Mouse (Mus musculus): ENCODE data around the gene Kif18b.

Gene Kif18b

DNA sequence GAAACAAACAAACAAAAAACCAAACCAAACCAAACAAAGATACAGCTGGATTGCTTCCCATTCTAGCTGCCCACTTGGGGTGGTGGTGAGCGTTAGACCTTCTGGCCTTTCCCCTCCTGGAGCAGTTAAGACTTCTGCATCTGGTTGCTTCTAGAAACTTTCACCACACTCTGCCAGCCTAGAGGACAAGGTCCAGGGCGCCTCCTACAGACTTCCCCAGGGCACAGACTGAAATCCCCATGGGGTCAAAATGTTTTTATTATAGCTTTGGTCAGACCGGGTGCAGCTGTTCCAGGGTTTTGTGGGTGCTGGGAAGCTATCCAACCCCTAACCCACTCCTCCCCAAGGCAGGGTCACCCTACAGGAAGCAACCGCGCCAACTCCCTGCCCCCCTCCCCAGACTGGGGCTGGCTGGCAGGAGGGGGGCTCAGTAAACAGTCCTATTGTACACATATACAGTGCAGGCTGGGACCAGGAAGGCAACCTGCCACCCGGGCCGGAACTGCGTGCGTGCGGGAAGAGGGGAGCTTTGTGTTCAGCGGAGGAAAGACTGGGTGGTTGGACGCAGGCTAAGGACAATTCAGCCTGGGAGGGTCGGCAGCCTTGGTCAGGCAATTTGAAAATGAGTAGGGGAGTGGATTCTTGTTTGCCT is 14.2 kb upstream of the Kif18b start:
- DNase-seq (ENCODE audit: extremely low read depth, low read depth, low spot score), result no peak

DNA sequence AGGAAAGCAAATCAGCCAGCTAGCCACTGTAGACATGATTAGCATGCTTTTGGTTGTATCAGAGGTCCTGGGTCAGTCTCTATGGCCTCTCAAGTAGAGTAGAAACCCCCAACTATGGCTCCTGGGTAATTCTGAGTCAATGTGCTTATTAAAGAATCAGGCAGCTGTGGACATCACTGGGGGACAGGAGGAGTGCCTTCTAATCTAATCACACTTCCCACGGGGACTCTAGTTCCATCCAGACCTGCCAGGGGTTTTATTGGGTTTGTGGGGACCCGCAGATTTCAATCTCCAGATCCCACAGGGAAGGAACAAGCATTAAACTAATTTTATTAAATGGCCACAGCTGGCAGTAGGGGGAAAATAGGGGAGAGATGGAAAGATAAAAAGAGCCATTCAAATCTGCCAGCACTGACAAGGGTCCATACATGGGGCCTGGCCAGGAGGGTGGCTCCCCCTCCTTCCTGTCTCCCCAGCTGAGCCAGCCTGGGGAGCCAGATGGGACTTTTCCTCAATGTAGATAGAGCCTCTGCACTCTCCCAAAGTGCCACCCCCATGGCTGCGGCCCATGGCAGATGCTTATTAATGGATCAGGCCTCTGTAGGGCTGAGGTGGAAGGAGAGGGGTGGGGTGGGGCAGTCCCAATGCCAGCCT is 12.7 kb upstream of the Kif18b start:
- DNase-seq (ENCODE audit: extremely low read depth, low read depth, low spot score), result no peak

DNA sequence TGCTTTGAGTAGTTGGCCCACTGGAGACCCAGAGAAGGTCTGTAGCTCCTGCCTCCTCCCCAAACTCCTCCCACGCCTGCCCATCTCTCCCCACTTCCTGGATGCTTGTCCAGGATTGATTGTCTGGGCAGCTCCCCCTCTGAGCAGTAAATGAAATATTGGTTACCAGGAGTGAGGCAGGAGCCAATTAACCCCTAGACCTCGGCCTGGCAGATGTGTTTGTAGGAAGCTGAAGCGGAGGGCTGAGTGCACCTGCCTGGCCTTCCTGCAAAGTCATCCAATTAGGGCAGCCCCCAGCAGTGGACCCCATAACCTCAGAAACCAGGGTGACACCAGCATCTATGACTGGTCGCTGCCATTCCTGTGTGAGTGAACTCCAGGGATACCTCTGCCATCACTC is 11.3 kb upstream of the Kif18b start:
- no peak for DNase-seq (ENCODE audit: extremely low read depth, low read depth, low spot score)

DNA sequence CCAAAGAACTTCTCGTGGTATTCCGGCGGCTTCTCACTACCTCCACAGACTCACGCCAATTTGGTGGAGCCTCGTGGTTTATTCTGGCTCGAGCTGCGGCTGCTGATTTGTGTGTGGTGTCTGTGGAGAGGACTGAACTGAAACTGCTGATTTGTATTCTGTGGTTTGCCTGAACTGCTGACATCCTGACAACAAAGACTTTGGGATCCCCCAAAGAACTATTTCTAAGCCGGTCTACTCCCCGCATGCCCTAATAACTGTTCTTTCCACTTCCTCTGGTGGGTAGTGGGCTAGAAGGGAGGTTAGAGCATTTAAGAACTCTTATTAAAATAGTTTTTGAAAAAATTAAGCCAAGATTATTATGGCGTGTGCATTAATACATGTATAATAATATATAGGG is 5.7 kb upstream of the Kif18b start:
- no peak for DNase-seq (ENCODE audit: extremely low read depth, low read depth, low spot score)

DNA sequence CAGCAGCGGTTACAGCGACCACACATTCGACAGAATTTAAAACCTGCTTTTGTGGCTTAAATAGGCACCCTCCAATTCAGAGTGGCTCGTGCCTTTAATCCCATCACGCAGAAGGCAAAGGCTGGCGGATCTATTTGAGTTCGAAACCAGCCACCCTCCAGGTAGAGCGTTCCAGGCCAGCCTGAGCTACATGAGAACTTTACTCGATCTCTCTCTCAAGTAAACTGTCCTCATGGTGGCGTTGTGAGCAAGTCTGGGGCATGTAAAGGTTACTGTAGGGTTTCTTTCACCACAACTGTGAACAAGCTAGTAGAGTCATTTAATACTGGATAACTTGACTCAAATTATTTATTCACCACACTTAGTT is 410 bp upstream of the Kif18b start:
- no peak for DNase-seq (ENCODE audit: extremely low read depth, low read depth, low spot score)

DNA sequence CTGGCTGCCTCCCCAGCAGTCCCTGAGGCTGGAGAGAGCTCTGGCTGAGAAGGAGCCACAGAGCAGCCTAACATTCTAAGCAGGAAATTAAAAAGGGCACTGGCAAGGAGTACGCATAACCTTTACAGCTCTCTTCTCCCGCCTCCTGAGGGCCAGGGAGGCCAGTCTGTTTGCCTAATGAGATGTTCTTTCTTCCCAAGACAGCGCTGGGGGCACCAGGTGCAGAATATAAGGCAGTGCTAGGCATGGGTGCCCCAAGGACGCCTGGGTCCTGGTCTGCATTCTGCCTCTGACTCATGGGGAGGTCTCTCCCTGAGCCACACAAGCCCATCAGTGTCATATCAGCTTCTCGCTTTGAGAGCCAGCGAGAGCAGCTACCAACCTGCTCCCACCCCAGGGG is 3.4 kb downstream of the Kif18b start:
- no peak for DNase-seq (ENCODE audit: extremely low read depth, low read depth, low spot score)

DNA sequence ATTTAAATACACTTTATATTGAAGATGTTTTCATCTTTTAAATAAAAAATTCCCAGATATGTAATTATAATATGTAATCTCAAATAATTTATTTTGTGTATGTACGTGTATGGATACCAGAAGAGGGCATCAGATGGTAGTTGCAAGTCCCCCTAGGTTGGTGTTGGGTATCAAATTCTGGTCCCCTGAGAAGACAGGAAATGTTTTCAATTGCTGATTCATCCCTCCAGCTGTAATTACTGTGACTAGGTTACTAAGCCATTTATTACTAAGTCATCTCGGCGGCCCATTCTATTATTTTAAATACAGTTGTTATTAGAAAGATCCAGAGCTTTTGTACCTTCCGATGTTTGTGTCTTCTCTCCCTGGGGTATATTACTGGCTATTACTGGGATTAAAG is 6.8 kb downstream of the Kif18b start:
- DNase-seq (ENCODE audit: extremely low read depth, low read depth, low spot score), result no peak

DNA sequence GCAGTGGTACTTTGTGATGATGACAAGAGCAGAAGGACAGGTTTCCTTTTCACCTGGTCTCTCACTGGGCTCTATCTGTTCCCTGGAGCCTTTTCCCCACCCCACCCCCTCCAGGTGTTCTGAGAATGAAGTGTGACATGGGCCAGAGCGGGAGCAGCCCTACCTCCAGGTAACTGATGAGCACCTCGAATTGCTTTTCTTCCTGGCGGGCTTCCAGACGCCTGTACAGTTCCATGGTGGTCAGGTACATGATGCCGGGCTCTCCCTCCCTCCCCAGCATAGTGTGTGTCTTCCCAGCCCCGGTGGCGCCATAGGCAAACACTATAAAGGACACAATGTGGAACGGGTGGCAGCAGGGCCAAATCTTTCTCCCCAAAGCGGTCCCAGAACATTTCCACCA is 9.5 kb downstream of the Kif18b start:
- DNase-seq (ENCODE audit: extremely low read depth, low read depth, low spot score), result no peak

DNA sequence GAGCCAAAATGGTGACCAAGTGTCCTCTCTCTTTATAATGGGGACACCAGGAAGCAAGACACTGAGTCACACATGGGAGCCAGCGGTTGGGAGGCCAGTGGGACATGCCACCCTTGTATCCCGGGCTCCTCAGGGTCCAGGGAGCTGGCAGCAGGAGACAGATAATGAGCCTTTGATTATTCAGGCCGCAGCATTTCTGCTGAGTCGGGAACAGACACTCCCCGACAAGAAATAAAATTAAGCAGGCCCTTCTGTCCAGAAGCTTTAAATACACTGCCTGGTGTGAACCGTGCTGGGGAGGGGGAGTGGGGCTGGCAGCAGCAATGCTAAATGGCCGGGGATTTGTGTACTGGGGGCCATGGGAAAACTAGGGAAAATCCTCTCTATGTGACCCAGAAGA is 13.5 kb downstream of the Kif18b start:
- no peak for DNase-seq (ENCODE audit: extremely low read depth, low read depth, low spot score)

DNA sequence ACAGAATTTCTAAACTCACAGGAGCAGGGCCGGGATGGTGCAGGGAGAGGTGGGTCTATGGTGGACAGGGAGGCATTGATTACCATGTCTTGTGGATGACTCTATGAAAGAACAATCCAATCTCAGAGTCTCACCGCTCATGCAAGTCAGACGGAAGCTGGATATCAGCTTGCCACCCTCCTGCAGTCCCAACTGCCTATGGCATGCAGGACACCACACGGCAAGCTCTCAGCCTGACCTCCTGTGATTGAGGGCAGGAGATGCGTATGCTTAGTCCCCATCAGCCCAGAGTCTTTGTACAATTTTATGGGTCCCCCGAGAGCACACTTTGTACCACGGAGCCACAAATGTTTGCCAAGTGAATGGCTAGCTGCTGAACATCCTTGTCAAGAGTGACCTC is 21.3 kb downstream of the Kif18b start:
- DNase-seq (ENCODE audit: extremely low read depth, low read depth, low spot score), result no peak

DNA sequence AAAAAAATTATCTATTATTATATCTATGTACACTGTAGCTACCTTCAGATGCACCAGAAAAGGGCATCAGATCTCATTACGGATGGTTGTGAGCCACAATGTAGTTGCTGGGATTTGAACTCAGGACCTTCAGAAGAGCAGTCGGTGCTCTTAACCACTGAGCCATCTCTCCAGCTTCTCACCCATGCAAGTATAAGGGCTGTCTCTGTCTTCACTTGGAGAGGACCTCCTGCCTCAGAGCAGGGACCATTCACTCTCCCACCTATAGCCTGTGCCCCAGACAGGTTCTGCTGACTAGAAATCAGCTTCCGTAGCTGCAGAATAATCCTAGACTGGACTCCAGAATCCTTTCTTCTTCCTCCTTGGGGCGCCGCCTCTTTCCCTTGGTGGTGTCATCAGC is 22.8 kb downstream of the Kif18b start:
- no peak for DNase-seq (ENCODE audit: extremely low read depth, low read depth, low spot score)

DNA sequence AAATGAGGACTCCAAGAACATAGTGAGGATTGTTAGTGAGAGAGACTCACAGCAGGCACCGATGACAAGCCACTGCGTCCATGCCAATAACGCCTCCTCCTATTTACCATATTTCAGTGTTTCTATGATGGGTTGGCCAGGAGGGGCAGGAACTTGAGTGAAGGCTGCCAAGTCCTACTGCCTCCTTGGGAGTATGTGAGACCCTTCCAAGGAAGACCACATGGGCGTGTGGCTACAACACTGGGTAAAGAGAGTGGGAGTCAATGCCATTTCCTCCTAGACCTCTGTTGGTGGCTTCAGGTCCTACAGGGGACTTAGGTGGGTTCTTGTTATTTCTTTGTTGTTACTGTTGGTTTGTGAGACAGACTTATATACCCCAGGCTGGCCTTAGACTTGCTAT is 23.7 kb downstream of the Kif18b start:
- no peak for DNase-seq (ENCODE audit: extremely low read depth, low read depth, low spot score)

DNA sequence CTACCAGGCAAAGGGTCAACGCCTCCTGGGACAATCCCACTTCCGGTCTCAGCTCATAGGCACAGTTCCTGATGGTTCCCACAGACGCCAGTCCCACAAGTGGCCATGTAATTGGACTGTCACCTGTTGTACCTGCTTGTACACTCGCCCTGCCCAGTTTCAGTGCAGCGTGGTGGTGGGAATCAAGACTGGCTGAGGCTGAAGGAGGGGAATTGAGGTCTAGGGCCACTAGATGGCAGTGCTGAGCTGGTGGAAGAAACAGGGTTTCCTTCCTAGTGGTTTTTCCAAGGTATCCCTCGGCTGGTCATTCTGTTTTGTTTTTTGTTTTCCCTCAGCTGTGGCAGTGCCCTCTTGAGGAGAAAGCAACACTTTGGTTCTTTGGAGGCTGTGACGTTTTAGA is 24.2 kb downstream of the Kif18b start, which contains the start of gene Gfap:
Gene Gfap, minus strand, starts transcription at position 150 of the 400 bp plus-strand sequence.
- no peak for DNase-seq (ENCODE audit: extremely low read depth, low read depth, low spot score)

DNA sequence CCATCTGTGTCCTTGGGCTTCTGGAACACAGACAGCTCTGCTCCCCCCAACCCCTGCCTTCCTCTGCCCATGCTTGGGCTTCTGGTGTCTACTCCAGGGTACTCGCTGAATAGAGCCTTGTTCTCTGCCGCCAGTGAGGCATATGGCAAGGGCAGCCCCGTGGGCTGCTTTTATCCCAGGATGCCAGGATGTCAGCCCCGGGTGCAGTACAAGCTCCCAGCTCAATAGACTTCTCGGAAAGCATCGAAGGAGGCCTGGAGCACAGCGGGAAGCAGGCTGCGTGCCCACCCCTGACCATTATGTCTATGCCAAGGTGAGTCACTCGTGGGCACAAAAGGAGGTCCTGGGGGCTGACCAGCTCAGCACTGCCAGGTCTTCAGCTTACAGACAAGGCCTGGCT is 26.5 kb downstream of the Kif18b start:
- DNase-seq (ENCODE audit: extremely low read depth, low read depth, low spot score), result no peak

DNA sequence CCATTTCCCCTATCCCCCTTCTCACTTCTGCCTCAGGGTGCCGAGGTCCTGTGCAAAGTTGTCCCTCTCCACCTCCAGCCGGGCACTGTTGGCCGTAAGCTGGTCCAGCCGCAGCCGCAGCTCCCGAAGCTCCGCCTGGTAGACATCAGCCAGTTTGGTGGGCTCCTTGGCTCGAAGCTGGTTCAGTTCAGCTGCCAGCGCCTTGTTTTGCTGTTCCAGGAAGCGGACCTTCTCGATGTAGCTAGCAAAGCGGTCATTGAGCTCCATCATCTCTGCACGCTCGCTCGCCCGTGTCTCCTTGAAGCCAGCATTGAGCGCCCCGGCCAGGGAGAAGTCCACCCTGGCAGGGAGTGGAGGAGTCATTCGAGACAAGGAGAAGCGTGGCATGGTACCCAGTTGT is 28.3 kb downstream of the Kif18b start:
- DNase-seq (ENCODE audit: extremely low read depth, low read depth, low spot score), result no peak

DNA sequence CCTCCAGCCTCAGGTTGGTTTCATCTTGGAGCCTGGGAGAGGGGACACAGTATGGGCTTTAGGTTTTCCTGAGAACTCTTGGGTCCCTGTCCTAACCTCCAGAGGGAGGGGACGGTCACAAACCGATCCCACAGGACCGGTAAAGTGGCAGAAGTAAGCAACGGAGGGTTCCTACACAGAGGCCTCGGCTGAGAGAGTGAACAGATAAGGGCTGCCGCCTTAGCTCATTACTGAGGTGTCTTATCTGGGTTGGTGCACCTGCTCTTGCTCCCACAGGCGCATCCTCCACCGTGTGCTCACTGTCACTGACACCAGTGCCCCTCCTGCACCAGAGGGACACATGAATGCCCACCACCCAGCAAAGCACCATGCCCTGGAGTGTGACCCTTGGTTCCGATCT is 29.1 kb downstream of the Kif18b start:
- DNase-seq (ENCODE audit: extremely low read depth, low read depth, low spot score), result no peak

DNA sequence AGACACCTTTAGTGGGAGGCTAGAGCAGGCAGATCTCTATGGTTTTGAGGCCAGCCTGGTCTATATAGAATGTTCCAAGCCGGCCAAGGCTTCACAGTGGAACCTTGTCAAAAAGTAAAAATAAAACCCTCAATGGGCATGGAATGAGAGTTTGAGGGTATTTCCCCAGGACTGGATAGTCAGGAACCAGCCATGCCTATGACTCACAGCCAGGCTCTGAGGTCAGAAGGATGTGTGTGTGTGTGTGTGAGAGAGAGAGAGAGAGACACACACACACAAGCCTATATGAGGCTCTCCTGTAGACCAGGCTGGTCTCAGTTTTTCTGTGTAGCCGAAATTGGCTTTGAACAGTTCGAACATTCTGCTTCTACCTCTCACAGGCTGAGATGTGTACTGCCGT is 30.2 kb downstream of the Kif18b start:
- DNase-seq (ENCODE audit: extremely low read depth, low read depth, low spot score), result no peak

DNA sequence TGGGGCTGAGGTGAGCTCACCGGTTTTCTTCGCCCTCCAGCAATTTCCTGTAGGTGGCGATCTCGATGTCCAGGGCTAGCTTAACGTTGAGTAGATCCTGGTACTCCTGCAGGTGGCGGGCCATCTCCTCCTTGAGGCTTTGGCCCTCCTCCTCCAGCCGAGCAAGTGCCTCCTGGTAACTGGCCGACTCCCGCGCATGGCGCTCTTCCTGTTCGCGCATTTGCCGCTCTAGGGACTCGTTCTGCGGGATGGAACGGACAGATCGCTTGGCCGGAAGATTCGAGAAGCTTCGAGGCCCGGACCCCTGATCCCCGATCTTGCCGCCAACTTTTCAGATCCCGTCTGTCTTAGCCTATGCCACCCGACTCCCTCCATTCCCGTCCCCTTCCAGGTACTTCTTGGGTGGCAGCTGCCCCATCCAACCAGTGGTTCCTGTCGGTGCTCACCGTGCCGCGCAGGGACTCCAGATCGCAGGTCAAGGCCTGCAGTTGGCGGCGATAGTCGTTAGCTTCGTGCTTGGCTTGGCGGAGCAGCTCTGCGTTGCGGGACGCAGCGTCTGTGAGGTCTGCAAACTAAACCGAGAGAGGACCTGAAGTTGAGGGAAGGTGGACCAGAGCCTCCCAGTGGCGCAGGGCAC is 31.8 kb downstream of the Kif18b start:
- peak; percentile 28 for DNase-seq (ENCODE audit: extremely low read depth, low read depth, low spot score)

DNA sequence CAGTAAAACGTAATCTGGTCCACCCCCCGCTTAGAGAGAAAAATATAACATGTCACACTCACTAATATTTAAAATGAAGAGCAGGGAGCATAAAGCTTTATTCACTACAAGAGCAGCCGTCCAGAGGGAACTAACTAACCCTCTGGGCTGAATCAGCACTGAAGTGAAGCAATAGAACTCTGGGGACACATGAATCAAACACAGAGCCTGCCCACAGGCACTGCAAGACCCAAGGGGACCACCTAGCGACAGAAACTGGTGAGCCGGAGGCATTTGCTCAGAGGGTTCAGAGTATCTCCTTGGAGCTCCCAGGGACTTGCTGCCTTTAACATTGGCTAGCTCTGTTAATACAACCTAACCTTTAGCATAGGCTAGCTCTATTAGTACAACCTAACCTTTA is 34.8 kb downstream of the Kif18b start:
- no peak for DNase-seq (ENCODE audit: extremely low read depth, low read depth, low spot score)

DNA sequence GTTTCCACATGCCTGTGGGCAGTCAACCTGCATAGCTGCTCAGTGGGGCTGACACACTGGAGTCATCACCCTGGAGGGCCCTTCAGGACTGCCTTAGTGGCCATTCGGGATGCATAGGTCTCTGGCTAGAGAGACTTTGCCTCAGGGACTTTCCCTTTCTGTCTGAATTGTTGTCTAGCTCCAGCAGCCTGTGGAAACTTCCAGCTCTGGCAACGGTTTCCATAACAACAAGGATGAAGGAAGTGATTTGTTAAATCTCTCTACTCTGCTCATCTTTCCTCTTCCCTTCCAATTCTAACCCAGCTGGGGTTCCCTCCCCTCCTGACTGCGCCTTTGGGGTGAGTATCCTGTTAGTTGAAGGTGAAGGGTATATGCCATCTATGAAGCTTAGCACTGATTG is 36.8 kb downstream of the Kif18b start:
- DNase-seq (ENCODE audit: extremely low read depth, low read depth, low spot score), result no peak

DNA sequence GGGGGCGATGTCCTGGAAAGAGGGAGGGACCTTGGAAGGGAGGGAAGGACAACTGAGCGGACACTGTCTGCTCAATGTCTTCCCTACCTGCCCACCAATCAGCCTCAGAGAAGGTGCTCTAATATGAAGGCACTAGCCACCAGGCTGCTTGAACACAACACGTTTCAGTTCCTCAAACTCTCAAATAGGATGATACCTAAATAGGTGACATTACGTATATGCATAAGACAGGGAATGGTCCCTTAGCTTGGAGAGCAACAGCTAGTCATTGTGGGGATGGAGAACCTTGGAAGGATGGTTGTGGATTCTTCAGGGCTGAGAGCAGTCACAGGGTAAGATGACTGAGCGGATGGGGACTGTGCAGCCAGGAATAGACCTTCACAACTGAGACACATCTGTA is 37.5 kb downstream of the Kif18b start:
- no peak for DNase-seq (ENCODE audit: extremely low read depth, low read depth, low spot score)

DNA sequence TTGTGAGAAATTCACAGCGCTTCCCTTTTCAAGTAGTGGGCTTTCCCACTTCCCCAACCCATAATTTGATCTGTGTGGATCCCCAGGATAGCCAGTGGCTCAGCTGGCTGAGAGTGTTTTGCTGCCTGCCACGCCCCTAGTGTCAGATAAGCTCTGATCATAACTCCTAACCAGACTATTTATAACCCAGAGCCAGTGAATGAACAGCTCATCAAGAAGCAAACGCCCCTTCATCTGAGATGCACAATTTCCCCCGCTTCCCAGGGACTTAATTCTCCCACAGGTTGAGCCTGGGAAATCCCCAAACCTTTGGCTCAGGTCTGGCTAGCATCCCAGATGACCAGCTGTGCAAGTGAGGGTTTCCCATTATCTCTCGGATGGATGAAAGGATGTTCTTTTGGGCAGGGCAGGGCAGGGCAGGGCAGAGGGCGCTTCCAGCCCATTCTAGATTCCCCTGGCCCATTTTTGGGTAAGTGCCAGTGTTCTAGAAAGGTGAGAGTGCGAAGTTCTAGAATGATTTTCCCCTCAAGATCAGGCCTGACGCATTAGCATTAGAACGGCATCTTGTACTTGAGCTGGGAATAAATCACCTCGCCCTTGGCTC is 40.2 kb downstream of the Kif18b start, which contains the start of gene Fam187a:
Gene Fam187a, plus strand, starts transcription at position 554 of the 604 bp plus-strand sequence.
- DNase-seq (ENCODE audit: extremely low read depth, low read depth, low spot score), result no peak
